Mouse (Mus musculus): ENCODE data around the gene Col16a1. TPM values are rescaled to one million over a fixed set of nuclear protein-coding genes. Genes with fewer than 3 reads are reported as not detected.

Col16a1 gene
- polyA plus RNA-seq, 1 experiment from 2014 or later, result 5.6 TPM

GRCm38 (mm10) chr4:130112299-130112698 is 64.7 kb downstream of the Col16a1 start:
- H3K9ac ChIP-seq (replicated peaks; ENCODE audit: low read length), result no peak overlapping the region
- no peak overlapping the region for H3K4me2 ChIP-seq (ENCODE audit: low read depth, low read length)
- H3K27ac ChIP-seq (replicated peaks; ENCODE audit: low read depth, low read length), result no peak overlapping the region
- ATAC-seq (replicated peaks; ENCODE audit: insufficient number of reproducible peaks, low FRiP score, low TSS enrichment, low read depth), result no peak
- no peaks in the 10 kb centered on the region for H3K27me3 ChIP-seq (ENCODE audit: control insufficient read depth, insufficient read depth, low read length)
- DNase-seq (ENCODE audit: low spot score), result no peak
- WGBS, result 80% methylated on average over 7 of the region's 7 CpGs
- H3K4me3 ChIP-seq (ENCODE audit: low read depth, low read length), result no peak overlapping the region
- no peaks in the 10 kb centered on the region for H3K9me3 ChIP-seq (replicated peaks; ENCODE audit: control insufficient read depth, low read length)
- H3K36me3 ChIP-seq (replicated peaks; ENCODE audit: control insufficient read depth, insufficient read depth, low read depth, low read length), result no peaks in the 10 kb centered on the region
- H3K4me1 ChIP-seq (ENCODE audit: control insufficient read depth, insufficient read depth, low read length), result no peaks in the 10 kb centered on the region

GRCm38 (mm10) chr4:130112732-130113131 is 65.1 kb downstream of the Col16a1 start:
- no peaks in the 10 kb centered on the region for H3K36me3 ChIP-seq (replicated peaks; ENCODE audit: control insufficient read depth, insufficient read depth, low read depth, low read length)
- H3K4me2 ChIP-seq (ENCODE audit: low read depth, low read length), result no peak overlapping the region

GRCm38 (mm10) chr4:130120752-130121151 is 73.1 kb downstream of the Col16a1 start:
- Histone ChIP-seq H3K9ac (replicated peaks; ENCODE audit: low read length) (no peak overlapping the region), H3K4me1 (ENCODE audit: control insufficient read depth, insufficient read depth, low read length) (no peaks in the 10 kb centered on the region), H3K9me3 (replicated peaks; ENCODE audit: control insufficient read depth, low read length) (no peaks in the 10 kb centered on the region), H3K4me3 (ENCODE audit: low read depth, low read length) (no peak overlapping the region), H3K4me2 (ENCODE audit: low read depth, low read length) (no peak overlapping the region), H3K27me3 (ENCODE audit: control insufficient read depth, insufficient read depth, low read length) (no peaks in the 10 kb centered on the region), H3K36me3 (replicated peaks; ENCODE audit: control insufficient read depth, insufficient read depth, low read depth, low read length) (no peaks in the 10 kb centered on the region; the same call in none of the 2 replicates), H3K27ac (replicated peaks; ENCODE audit: low read depth, low read length) (no peak overlapping the region)
- ATAC-seq (replicated peaks; ENCODE audit: insufficient number of reproducible peaks, low FRiP score, low TSS enrichment, low read depth) (no peak), DNase-seq (ENCODE audit: low spot score) (no peak)
- 75% methylated on average over 4 of the region's 4 CpGs for WGBS

More at GRCm38 (mm10) chr4:130112732-130113131, 65.1 kb downstream of the Col16a1 start:
- DNase-seq (ENCODE audit: low spot score) (no peak), ATAC-seq (replicated peaks; ENCODE audit: insufficient number of reproducible peaks, low FRiP score, low TSS enrichment, low read depth) (no peak)
- Histone ChIP-seq H3K27me3 (ENCODE audit: control insufficient read depth, insufficient read depth, low read length) (no peaks in the 10 kb centered on the region), H3K4me1 (ENCODE audit: control insufficient read depth, insufficient read depth, low read length) (no peaks in the 10 kb centered on the region), H3K9me3 (replicated peaks; ENCODE audit: control insufficient read depth, low read length) (no peaks in the 10 kb centered on the region), H3K27ac (replicated peaks; ENCODE audit: low read depth, low read length) (no peak overlapping the region), H3K9ac (replicated peaks; ENCODE audit: low read length) (no peak overlapping the region), H3K4me3 (ENCODE audit: low read depth, low read length) (no peak overlapping the region)
- 86% methylated on average over 1 of the region's 1 CpGs for WGBS

GRCm38 (mm10) chr4:130121560-130121959 is 73.9 kb downstream of the Col16a1 start:
- H3K36me3 ChIP-seq (replicated peaks; ENCODE audit: control insufficient read depth, insufficient read depth, low read depth, low read length), result no peaks in the 10 kb centered on the region; the same call in none of the 2 replicates
- no peak for DNase-seq (ENCODE audit: low spot score)
- no peak overlapping the region for H3K4me3 ChIP-seq (ENCODE audit: low read depth, low read length)
- no peaks in the 10 kb centered on the region for H3K27me3 ChIP-seq (ENCODE audit: control insufficient read depth, insufficient read depth, low read length)
- H3K4me1 ChIP-seq (ENCODE audit: control insufficient read depth, insufficient read depth, low read length), result no peaks in the 10 kb centered on the region
- no peak overlapping the region for H3K9ac ChIP-seq (replicated peaks; ENCODE audit: low read length)
- ATAC-seq (replicated peaks; ENCODE audit: insufficient number of reproducible peaks, low FRiP score, low TSS enrichment, low read depth), result no peak
- no peaks in the 10 kb centered on the region for H3K9me3 ChIP-seq (replicated peaks; ENCODE audit: control insufficient read depth, low read length)
- no peak overlapping the region for H3K4me2 ChIP-seq (ENCODE audit: low read depth, low read length)
- H3K27ac ChIP-seq (replicated peaks; ENCODE audit: low read depth, low read length), result no peak overlapping the region
- WGBS, result 68% methylated on average over 8 of the region's 8 CpGs

GRCm38 (mm10) chr4:130123020-130123419 is 75.4 kb downstream of the Col16a1 start:
- Histone ChIP-seq H3K4me1 (ENCODE audit: control insufficient read depth, insufficient read depth, low read length) (no peaks in the 10 kb centered on the region), H3K27me3 (ENCODE audit: control insufficient read depth, insufficient read depth, low read length) (no peaks in the 10 kb centered on the region), H3K36me3 (replicated peaks; ENCODE audit: control insufficient read depth, insufficient read depth, low read depth, low read length) (no peaks in the 10 kb centered on the region; the same call in none of the 2 replicates), H3K9me3 (replicated peaks; ENCODE audit: control insufficient read depth, low read length) (no peaks in the 10 kb centered on the region), H3K4me2 (ENCODE audit: low read depth, low read length) (no peak overlapping the region), H3K9ac (replicated peaks; ENCODE audit: low read length) (no peak overlapping the region), H3K4me3 (ENCODE audit: low read depth, low read length) (no peak overlapping the region), H3K27ac (replicated peaks; ENCODE audit: low read depth, low read length) (no peak overlapping the region)
- WGBS, result 67% methylated on average over 5 of the region's 5 CpGs
- no peak for ATAC-seq (replicated peaks; ENCODE audit: insufficient number of reproducible peaks, low FRiP score, low TSS enrichment, low read depth)
- DNase-seq (ENCODE audit: low spot score), result peak; percentile 22

- WGBS, result 90% methylated on average over 4 of the region's 4 CpGs
- Histone ChIP-seq H3K4me2 (ENCODE audit: low read depth, low read length) (no peak overlapping the region), H3K27me3 (ENCODE audit: control insufficient read depth, insufficient read depth, low read length) (no peaks in the 10 kb centered on the region), H3K9ac (replicated peaks; ENCODE audit: low read length) (no peak overlapping the region), H3K4me3 (ENCODE audit: low read depth, low read length) (no peak overlapping the region), H3K27ac (replicated peaks; ENCODE audit: low read depth, low read length) (no peak overlapping the region), H3K36me3 (replicated peaks; ENCODE audit: control insufficient read depth, insufficient read depth, low read depth, low read length) (no peaks in the 10 kb centered on the region; the same call in none of the 2 replicates), H3K4me1 (ENCODE audit: control insufficient read depth, insufficient read depth, low read length) (no peaks in the 10 kb centered on the region), H3K9me3 (replicated peaks; ENCODE audit: control insufficient read depth, low read length) (no peaks in the 10 kb centered on the region)
- DNase-seq (ENCODE audit: low spot score) (no peak), ATAC-seq (replicated peaks; ENCODE audit: insufficient number of reproducible peaks, low FRiP score, low TSS enrichment, low read depth) (no peak)
Observed at GRCm38 (mm10) chr4:130124110-130124509, 76.5 kb downstream of the Col16a1 start.

- DNase-seq (ENCODE audit: low spot score) (no peak), ATAC-seq (replicated peaks; ENCODE audit: insufficient number of reproducible peaks, low FRiP score, low TSS enrichment, low read depth) (no peak)
- Histone ChIP-seq H3K4me3 (ENCODE audit: low read depth, low read length) (no peak overlapping the region), H3K4me1 (ENCODE audit: control insufficient read depth, insufficient read depth, low read length) (no peaks in the 10 kb centered on the region), H3K9me3 (replicated peaks; ENCODE audit: control insufficient read depth, low read length) (no peaks in the 10 kb centered on the region), H3K4me2 (ENCODE audit: low read depth, low read length) (no peak overlapping the region), H3K9ac (replicated peaks; ENCODE audit: low read length) (no peak overlapping the region), H3K27me3 (ENCODE audit: control insufficient read depth, insufficient read depth, low read length) (no peaks in the 10 kb centered on the region), H3K27ac (replicated peaks; ENCODE audit: low read depth, low read length) (no peak overlapping the region), H3K36me3 (replicated peaks; ENCODE audit: control insufficient read depth, insufficient read depth, low read depth, low read length) (no peaks in the 10 kb centered on the region; the same call in none of the 2 replicates)
- 96% methylated on average over 6 of the region's 6 CpGs for WGBS
Observed at GRCm38 (mm10) chr4:130125164-130125563, 77.5 kb downstream of the Col16a1 start.

GRCm38 (mm10) chr4:130125935-130126334 is 78.3 kb downstream of the Col16a1 start:
- ATAC-seq (replicated peaks; ENCODE audit: insufficient number of reproducible peaks, low FRiP score, low TSS enrichment, low read depth), result no peak
- H3K4me3 ChIP-seq (ENCODE audit: low read depth, low read length), result no peak overlapping the region
- no peaks in the 10 kb centered on the region for H3K27me3 ChIP-seq (ENCODE audit: control insufficient read depth, insufficient read depth, low read length)
- H3K4me2 ChIP-seq (ENCODE audit: low read depth, low read length), result no peak overlapping the region
- no peak overlapping the region for H3K27ac ChIP-seq (replicated peaks; ENCODE audit: low read depth, low read length)
- no peaks in the 10 kb centered on the region for H3K4me1 ChIP-seq (ENCODE audit: control insufficient read depth, insufficient read depth, low read length)
- H3K9ac ChIP-seq (replicated peaks; ENCODE audit: low read length), result no peak overlapping the region
- DNase-seq (ENCODE audit: low spot score), result no peak
- no peaks in the 10 kb centered on the region; the same call in none of the 2 replicates for H3K36me3 ChIP-seq (replicated peaks; ENCODE audit: control insufficient read depth, insufficient read depth, low read depth, low read length)
- no peaks in the 10 kb centered on the region for H3K9me3 ChIP-seq (replicated peaks; ENCODE audit: control insufficient read depth, low read length)
- 22% methylated on average over 5 of the region's 5 CpGs for WGBS

Measured in embryonic facial prominence, embryonic 11.5 days (tissue).